Mouse (Mus musculus) layer of hippocampus, postnatal 10 days (tissue): ENCODE data around the gene Stim1. TPM values are rescaled to one million over a fixed set of nuclear protein-coding genes. Genes with fewer than 3 reads are reported as not detected.
"Not testable (repeated sequence)": the region's sequence is repeated elsewhere in the genome, so short reads cannot be mapped to it uniquely, and the experiment has no call there.

Experiments
- DNase-seq, 2 experiments: peaks; one replicate each; pipeline ENCODE4 v3.0.0; 2021; ENCODE audit warnings: low spot score in 2 of 2
- total RNA-seq, 2 experiments: library from RNA; stranded (reverse); gene quantifications; 2 replicates each; pipeline ENCODE4 v1.2.3; 2021

Stim1 gene
- total RNA-seq, 2 experiments from 2014 or later: 56.7 to 66.1 TPM

DNA sequence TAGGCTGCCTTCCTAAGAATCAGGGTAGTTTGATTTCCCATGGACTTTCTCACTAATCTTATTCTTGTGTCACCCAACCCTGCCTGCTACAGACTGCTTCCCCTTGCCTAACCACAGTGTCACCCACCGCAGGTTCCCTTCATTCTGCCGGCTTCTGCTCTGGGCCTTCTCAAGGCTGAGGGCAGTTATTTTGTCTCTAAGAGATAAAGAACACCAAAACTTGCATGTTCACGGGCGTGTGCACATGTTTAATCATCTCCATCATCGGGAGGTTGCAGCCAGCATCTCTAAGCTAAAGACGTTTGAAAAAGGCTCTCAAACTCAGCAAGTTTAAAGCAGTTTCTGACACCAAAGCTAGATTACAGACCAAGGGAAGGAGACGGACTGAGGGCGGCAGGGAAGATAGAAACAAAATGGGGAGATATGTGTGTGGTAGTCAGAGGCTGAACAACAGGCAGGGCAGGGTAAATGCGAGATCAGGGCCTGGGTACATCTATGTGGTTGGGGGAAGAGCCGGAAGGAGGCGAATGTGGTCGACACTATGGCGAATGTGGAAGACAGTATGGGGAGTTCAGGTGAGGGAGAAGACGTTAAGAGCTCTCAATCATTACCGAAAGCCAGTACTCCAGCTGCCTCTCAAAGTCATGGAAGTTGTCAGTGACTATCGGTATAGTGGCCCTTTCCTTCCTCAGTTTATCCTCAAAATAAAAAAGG is 18.8 kb upstream of the Stim1 start:
- no peak for DNase-seq

DNA sequence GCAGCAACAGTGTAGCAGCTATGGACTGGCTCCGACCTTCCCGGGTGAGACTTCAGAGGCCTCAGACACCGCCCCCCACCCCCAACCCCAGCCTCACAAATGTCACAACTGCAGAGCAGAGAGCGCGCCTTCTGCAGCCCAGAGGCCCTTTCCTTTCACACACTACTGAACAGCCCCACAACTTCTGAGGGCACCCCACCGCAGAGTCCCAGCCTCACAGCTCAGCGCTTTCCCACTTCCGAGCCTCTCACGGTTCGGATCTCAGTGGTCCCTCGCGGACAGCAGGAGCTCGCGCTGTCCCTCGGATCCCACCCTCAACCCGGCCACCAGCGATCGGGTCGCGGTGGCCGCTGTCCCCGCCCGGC is 18.1 kb upstream of the Stim1 start:
- DNase-seq: no peak

DNA sequence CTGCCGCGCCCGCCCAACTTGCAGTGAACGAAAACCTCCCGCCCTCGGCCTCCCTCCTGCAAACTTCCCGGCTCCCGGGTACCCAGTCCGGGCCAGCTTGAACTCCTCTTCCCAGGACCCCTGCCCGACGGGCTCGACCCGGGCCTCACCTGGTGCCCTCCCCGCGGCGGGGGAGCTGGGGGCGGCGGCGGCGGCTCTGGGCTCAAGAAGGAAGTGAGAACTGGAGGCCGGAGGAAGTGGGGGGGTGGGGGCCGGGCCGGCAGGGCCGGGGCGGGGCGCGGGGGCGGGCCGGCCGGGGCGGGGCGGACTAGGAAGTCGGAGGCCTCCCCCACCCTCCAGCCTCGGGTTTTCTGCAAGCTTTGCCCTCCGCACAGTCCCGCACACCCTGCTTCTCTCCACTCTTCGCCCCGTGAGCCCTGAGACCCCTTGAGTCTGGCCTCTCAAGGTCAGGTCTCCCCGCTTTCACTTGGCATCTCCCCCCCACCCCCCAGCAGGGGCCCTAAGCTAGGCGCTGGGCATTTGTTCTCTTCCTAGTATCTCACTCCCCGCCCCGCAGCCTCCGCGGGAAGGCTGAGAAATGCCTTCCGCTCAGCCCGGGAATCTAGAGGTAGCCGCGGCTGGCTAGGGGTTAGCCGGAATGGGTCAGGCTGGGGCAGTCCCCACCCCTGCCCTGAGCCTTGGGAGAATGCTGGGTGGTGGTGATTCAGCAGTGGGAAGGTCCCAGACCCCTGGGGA is 17.5 kb upstream of the Stim1 start:
- peak; percentile 54 to 71 for DNase-seq

DNA sequence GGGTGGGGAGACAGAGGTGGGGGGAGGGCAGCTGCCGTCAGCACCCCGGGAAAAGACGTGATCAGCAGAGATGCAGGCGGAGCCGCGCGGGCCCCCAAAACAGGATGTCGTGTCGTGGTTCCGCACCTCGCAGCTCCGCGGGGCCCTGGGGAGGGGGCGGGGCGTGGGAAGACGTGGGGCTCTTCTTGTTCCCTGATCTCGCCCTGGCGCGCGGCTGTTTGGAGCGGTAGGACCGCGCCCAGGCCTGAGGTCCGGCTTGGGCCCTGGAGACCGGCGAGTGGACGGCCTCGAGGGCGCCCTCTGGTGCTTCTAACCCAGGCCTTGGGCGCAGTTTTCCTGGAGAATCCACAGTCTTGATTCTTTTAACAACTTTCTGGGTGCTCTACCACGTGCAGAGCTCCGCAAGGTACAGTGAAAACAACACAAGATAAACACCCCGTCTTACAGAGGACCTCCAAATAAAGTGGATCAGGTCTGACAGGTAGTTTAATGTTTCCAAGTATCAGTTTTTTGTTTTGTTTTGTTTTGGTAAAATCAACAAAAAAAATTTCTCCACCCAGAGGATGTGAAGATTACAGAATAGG is 16.9 kb upstream of the Stim1 start:
- peak; percentile 80 to 89 for DNase-seq

DNA sequence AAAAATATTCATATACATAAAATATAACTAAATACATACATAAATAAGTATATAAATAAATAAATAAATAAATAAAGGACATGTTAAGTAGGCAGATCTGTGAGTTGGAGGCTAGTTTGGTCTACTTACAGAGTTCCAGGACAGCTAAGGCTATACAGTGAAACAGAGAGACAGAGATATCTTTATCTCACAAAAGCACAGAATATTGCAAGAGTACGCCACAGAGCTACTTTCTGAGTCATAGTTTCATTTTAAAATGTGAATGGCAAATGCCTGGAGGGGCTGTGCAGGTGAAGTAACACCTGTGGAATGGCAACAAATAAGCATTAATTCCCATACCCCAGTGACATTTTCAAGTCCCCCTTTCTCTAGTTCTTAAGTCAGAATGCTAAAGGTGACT is 14.0 kb upstream of the Stim1 start:
- no peak for DNase-seq

DNA sequence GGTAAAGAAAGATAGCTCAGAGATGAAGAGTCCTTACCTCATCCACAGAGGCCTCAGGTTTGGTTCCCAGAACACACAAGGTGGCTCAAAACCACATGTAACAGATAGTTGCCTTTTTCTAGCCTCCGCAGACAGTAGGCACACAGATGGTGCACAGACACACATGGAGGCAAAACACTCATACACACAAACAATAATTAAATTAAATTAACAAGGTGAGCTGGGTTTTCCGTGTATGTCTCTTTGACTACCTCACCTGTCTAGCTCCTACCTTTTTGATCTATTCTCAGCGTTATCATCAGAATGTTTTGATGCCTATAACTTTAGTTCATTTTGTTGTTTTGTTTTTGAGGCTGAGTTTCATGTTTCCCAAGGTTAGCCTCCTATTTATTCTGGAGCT is 11.7 kb upstream of the Stim1 start, which contains the start of gene Rhog:
Rhog (minus strand) TSS at position 101 of the 400 bp plus-strand sequence.
- DNase-seq: no peak

DNA sequence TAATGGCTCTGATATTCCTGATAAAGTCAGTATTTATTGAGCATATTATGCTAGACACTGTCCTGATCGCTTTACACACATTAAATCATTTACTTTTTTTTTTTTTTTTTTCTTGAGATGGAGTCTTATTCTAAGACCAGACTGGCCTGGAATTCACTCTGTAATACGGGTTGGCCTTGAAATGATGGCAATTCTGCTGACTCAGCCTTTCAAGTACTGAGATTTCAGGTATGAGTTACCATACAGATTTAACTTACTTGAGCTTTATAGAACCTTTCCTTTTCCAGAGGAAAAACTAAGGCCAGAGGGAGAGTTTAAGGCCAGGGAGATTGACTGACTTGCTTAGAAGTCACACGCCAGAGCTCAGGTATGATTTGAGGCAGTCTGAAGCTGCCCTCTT is 11.0 kb upstream of the Stim1 start:
- no peak for DNase-seq

DNA sequence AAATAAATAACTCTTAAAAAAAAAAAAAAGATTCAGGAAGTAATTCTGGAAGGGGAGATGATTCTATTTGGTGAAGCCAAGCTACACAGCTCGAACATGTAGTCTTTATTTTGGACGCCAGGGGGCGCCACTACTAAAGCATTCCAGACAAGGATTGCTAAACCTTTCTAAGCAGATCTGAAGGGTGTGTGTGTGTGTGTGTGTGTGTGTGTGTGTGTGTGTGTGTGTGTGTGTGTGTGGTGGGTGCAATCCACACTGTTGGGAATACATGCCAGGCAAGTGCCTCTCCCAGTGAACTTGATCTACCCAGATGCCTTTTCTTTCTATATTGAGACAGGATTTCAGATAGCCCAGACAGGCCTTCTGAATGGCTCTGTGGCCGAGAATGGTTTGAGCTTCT is 9.4 kb upstream of the Stim1 start:
- peak; percentile 84 to 88 for DNase-seq

DNA sequence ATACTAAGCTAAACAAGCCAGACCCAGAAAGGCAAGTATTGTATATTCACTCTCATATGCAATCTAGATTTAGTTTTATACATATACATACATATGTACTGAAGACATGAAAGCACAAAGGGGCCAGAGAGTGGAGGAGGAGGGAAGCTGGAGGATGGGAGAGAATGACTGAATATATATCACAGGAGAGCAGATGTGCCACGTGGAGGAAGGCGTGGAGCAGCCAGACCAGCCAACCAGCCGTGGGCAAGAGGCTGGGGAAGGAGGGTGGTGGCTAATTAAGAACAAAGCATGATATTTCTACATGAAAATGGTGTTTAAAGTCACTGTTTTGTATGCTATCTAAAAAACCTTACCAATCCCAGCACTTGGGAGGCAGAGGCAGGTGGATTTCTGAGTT is 8.9 kb upstream of the Stim1 start:
- no peak for DNase-seq

DNA sequence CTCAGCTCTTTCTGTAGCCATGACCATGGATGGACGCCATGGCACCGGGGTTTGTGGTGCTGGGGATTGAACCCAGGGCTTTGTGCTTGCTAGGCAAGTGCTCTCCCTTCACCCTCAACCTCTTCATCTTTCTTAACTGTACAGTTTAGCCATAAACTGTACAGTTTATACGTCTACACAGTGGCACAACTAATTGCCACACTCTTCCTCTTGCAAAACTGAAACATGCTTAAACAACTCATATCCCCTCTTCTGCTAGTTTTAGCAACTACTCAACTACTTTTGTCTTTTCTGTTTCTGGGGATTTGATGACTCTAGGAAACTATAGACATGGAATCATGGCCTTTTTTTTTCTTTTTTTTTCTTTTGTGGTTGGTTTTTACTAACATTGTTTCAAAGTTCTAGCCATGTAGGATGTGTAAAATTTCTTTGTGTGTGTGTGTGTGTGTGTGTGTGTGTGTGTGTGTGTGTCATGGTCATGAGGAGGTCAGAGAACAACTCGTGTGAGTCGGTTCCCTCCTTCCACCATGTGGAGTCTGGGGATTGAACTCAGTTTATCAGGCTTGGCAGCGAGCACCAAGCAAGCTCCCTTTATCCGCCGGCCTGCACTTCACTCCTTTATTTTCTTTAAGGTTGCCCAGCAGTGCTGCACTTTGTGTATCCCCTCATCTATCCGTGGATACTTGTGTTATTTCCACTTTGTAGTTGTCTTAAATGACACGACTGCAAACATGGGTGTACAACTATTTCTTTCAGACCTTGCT is 7.7 kb upstream of the Stim1 start:
- no peak for DNase-seq

DNA sequence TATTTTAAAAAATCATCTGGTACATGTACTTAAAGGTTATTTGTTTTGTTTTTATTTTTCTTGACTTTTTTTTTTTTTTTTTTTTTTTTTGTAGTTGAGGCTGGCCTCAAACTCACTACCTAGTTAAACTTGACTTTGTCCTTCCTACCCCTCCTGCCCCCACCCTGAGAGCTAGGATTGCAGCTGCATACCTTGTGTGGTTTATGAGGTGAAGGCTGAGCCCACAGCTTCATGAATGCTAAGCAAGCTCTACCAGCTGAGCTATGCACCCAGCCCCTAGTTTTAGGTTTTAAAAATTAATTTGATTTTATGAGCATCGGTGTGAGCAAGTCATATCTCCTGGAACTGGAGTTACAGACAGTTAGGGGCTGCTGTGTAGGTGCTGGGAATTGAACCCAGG is 7.1 kb upstream of the Stim1 start:
- no peak for DNase-seq

DNA sequence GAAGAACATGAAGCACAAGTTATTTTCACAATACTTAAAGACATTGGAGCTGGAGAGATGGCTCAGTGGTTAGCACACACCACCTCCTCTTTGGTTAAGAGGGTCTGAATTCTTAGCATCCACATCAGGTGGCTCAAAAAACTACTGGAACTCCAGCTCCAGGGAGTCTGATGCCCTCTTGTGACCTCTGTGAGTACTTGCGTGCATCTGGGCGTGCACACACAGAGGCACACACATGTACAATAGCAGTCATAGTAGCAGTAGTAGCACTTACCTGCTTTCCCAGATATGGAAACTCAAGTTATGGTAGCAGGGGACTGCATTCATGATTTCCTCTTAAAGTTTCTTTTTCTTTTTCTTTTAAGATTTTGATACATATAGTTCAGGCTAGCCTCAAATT is 4.6 kb upstream of the Stim1 start:
- DNase-seq: no peak

DNA sequence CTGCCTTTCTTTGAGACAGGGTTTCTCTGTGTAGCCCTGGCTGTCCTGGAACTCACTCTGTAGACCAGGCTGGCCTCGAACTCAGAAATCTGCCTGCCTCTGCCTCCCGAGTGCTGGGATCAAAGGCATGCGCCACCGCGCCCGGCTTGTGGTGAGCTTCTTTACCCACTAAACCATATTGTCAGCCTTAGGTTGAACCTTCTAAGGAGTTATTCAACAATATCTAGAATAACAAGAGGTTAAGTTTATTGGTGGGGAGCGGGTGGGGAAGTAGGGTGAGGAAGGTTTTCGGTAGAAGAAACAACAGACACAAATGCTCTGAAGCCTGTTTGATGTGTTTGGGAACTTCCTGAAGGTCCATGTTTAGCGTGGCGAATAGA is 1.6 kb upstream of the Stim1 start:
- DNase-seq: not testable (repeated sequence)

DNA sequence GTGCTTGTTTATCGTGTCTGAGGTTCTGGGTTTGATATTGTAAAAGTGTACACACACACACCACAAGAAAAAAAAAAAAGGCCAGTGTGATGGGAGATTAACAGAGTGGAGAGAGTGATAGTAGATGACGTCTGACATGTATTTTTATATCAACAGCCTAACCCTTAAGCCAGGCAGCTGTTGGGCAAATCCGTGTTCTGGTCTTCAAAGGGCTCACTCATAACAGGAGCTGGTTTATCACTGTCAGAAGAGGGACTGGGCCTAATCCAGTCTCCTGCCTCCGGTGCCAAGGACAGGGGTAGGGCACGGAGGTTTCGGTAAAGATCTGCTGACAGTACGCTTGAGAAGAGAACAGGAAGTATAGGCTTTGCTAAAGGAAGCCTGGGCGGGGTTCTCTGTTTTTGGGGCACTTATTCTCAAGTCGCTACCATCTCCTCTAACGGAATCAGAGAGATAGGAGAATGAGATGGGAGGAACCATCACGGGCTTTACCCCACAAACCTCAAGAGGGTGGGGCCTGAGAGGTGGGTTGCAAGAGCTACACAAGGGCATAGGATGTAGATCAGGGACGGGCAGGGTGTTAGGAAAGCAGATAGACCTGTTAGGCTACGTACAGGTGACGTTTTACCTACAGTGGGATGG is 1.1 kb upstream of the Stim1 start:
- DNase-seq: no peak

DNA sequence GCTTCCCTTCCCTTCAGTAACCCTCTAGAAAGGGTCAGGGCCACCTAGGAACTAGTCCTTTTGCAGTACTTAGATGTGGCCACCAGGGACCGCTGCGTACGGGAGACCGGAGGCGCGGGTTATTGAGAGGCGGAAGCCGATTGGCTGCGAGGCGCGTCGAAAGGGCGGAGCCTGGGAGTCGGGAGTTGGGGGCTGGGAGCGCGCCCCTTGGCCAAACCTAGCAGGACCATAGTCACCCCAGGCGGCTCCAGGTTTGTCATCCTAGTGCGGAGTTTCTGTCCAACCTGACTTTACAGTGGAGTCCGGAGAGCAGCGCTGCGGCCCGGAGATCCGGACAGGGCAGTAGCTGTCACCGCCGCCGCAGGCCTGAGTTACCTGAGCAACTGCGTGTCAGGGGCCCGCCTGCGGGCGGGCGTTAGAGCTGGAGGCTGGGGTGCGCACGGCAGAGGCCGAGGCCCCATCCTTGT is 460 bp upstream of the Stim1 start:
- peak; percentile 96 to 98 for DNase-seq

DNA sequence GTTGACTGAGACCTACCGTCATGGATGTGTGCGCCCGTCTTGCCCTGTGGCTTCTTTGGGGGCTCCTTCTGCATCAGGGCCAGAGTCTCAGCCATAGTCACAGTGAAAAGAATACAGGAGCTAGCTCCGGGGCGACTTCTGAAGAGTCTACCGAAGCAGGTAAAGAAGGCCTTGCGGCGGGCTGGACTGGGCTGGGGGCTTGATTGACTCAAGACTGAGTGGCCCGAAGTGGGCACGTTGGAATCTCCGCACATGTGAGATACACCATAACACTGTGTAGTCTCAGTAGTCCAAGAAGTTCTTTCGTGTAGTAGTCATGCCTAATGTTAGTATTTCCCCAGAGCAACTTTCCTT is 766 bp downstream of the Stim1 start:
- DNase-seq: no peak

DNA sequence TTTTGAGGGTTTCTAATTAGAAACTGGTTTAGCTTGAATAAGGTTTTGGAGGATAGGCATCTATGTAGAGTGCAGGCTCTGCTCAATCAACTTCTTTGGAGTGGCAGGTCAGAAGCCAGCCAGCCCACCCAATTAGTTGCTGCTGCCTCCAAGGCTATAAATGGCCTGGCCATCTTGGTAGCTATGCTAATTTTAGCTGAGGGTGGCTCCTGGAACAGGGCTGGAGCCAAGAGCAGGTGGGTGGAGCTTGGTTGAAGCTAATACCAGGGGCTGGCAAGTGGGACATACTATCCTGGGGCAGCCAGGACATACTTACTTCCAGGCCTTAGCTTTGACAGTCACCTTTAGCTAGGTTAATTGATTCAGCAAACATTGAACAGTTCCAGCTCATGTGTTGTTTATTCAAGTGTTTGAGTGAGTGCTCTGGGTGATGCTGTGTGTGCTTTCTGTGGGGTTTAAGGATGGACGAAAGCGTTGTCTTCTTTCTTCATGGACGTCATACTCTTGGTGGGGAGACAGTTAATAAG is 4.9 kb downstream of the Stim1 start:
- DNase-seq: no peak

DNA sequence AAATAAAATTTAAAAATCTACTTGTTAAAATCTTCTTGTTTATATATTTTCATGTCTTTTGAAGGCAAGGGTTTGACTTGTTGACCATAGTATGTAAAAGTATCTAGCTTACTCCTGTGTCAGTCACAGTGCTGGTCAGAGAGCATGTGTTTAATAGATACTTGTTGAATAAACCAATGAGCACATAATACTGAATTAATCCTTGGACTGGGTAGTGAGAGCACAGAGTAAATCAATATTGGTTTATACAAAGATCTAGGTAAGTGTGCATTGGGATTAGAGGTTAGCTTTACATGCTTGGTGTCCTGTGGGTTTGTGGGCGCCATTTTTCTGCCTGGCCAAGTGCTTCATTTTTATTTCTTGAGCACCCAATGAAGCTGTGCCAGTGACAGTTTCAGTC is 13.8 kb downstream of the Stim1 start:
- DNase-seq: no peak

DNA sequence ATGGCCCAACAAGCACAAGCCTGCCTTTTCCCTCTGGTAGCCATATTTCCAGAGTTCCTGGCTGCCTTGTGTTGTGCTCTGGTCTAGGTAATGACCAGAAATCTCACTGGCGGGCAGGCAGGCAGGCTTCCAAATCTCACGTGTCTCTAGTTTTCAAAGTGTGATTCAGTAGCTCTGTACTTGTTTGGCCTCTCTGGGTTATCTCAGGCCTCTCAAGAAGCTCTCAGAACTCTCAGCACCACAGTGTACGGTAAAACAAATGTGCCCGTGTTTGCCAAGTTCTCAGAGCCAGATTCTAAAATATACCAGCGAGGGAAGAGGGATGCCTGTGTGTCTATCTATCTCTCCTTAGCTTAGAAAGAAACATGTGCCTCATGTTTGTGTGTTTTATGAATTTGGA is 14.7 kb downstream of the Stim1 start:
- DNase-seq: no peak

DNA sequence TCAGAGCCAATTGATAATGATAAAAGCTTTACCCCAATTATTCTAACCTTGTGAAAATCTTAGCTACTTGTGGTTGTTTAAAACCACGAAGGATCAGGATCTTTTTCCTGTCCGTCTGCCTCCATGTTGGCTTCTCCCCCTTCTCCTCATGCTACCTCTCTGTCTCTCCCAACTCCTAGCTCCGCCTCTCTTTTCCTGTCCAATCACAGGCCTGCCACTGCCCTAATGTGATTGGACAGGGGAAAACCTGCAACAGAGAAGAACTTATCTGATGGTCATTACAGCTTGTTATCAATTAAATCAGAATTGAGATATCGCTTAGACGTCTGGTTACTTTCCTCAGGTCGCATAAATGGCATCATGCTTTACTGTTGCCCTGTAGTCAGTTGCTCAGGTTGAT is 21.9 kb downstream of the Stim1 start:
- DNase-seq: no peak

DNA sequence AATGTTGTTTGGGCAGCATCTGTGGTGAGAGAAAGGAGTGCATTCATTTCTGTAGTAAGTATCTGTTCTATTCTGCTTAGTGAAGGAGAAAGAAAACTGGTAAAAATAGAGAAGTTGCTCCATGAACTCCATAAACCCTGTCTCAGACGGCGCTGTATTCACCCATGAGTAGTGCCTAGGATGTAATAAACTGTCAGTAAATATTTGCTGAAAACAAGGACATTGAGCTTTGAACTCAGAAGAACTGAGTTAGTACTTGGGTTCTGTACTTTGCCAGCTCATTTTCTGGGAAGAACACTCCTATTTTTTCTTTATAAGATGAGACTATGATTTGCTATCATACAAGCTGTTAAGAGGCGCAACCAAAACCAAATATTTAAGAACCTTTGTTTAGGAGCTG is 24.6 kb downstream of the Stim1 start:
- no peak for DNase-seq
